Mouse (Mus musculus) testis, adult 2 months (tissue): Measurements from ENCODE around the gene Ap1s3.

ENCODE experiments used
- CTCF ChIP-seq: fragments of 200-500 bp; IDR thresholded peaks from 2 replicates; pipeline ENCODE4 v1.5.1; 2012; ENCODE audit warnings: low read depth, mild to moderate bottlenecking, inconsistent platforms, low read length, moderate library complexity; ENCODE audit not compliant: control insufficient read depth, insufficient read depth, insufficient replicate concordance
- POLR2A ChIP-seq: fragments of 200-500 bp; IDR thresholded peaks from 2 replicates; pipeline ENCODE4 v1.6.1; 2012; ENCODE audit warnings: low read depth, mild to moderate bottlenecking, inconsistent platforms, low read length, moderate library complexity; ENCODE audit not compliant: control insufficient read depth

DNA sequence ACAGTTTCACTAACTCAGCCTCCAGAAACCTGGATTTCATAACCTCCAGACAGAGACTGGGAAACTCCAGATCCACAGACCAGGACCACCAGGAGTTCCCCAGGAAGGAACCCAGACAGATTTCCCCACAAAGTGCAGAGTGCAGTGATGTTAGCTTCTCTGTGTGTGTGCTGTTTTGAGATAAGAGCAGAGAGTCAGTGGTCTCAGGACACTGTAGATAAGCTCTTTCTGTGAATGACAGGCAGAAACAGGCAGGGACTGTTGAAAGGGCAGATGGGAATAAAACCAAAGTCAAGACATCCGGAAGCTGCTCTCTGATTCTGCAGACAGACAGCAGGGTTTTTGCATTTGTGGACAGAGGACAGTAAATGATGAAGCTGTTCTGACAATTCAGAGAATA lies 15.5 kb upstream of the Ap1s3 start:
- TF ChIP-seq CTCF (no peak), POLR2A (no peak)
